Mouse (Mus musculus) thymus, adult 18-20 months (tissue): Measurements from ENCODE around the gene Gm20696.
A peak's percentile ranks its signal among the peaks of the same experiment; 100 is the strongest.

Experiments used
- DNase-seq, 2 experiments: peaks; one replicate each; pipeline ENCODE4 v3.0.0; 2022; ENCODE audit warnings: mixed read lengths in 2 of 2

The Gm20696 gene

DNA sequence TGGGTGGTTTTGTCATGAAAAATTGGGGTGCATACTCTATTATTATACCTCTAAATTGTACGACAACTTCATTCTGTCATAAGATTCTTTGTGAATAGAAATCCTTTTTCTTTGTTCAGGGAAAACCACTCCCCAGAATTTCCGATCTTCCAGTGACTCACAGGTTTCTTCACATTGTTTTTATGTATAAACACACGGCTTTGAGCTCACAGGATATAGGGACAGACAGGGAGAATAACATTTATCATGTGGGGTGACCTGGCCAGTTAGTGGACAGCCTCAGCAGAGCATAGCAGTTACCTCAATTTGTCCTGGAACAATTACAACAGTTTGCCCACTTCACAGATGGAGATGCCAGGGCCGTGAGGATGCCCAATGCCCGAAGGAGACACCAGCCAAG lies 109.6 kb downstream of the Gm20696 start:
- DNase-seq, result no peak

DNA sequence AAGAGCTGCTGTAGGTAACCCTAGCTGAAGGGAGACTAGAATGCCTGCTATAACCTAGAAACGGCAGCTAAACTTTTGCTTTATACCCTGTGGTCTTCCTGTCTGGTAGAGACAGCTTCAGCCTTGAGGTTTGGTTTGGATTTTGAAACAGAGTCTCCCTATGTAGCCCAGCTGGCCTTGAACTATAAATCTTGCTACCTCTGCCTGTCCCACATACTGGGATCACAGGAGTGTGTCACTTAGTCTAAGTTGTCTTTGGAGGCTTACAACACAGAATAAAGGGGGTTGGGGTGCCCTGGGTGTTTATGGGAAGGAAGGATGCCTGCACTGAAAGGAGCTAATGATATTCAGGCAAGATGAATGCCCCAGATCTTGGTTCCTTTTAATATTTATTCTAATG lies 113.8 kb downstream of the Gm20696 start:
- DNase-seq, result no peak

DNA sequence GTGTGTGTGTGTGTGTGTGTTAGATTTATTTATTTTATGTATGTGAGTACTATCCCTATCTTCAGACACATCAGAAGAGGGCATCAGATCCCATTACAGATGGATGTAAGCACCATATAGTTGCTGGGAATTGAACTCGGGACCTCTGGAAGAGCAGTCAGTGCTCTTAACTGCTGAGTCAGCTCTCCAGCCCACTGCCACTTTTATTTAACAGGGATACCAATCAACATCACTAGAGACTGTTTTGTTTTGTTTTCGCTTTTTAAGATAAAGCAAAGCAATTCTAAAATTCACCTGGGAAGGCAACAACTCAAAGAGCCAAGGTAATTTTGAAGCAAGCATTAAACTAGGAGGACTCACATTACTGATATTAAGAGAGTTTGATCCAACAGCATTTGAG lies 120.2 kb downstream of the Gm20696 start:
- DNase-seq, result no peak

DNA sequence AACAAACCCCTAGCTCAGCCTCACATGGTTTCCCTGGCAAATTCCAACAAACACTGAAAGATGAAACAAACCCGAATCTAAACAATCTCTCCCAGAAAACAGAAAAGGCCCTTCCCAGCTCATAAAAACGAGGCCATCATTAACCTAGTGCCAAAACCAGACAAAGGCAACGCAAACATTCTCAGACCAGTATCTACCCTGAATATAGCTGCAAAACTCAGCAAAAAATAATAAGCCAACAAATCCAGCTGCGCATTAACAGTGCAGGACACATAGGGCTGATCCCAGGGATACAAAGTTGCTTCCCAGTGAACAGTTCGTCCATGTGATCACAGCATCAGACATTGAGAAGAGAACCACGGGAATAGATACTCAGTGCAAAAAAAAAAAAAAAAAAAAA lies 121.2 kb downstream of the Gm20696 start:
- DNase-seq, result no peak

DNA sequence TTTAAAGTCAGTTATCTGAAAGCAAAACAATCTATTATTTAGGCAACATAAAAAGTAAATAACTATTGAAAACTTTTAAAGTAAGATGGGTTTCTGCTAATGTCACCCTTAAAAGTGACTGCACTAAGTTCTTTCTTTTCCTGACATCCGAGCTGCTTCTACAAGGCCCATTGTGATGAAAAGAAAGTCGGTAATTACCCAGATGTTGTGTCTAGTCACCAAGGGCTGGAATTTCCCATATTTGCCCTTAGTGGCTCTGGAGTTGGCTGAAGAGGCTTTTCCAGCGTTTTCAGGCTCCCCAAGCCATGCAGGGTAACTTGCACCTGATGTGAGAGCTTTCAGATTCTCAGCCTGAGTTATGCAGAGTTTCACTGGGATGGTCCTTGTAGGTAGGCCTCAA lies 125.5 kb downstream of the Gm20696 start:
- no peak for DNase-seq

- no peak for DNase-seq
Measured at GRCm38 (mm10) chr6:99540653-99541052, 125.9 kb downstream of the Gm20696 start.

- DNase-seq, result no peak
Measured at GRCm38 (mm10) chr6:99540146-99540545, 126.5 kb downstream of the Gm20696 start.

DNA sequence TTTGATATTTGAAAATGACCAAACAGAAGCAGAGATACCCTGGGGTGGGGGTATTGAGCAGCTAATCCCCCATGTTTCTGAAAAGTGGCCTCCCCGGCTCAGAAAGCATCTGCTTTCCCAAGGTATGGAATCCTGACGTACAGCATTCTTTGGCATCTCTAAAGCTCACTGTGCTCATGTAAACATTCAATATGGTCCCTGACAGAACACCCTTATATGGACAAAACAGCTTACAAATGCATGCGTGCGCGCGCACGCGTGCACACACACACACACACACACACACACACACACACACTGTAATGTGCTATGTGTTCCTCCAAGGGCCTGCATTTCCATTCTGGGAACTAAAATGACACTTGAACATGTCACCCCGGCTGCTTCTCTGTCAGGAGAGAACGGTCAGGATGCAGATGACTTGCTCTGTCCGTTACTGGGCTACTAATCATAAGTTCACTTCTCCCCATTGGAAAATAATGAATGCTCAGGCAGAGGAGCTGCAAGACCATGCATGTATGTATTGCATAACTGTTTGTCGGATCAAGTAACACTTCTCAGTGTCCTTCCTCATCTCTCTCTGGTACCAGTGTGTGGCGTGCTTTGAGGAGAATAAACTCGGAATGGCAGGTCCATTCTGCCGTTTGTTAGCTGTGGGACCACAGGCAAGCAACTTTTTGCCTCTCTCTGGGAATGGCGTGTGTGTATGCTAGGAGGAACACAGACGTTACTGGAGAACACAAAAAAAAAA lies 128.2 kb downstream of the Gm20696 start:
- DNase-seq, result no peak

GRCm38 (mm10) chr6:99534211-99534745 lies 132.3 kb downstream of the Gm20696 start:
- no peak for DNase-seq

DNA sequence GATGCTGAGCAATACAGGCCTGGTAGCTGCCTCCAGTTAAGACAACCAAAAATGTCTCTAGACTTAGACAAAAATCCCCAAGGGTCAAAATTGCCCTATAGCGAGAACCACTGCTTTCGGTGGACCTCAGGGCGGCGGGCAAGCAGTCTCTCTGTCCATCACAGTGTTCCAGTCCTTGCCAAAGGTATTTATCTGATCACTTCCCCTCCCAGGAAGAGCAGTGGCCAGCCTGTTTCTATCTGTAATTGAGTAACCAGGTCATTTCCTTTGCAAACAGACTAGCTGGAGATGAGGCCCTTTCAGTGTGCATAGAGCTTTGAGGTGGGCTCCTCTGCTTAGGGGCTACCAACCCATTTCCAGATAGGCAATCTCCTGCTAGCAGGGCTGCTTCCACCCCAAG lies 134.1 kb downstream of the Gm20696 start:
- DNase-seq, result no peak

DNA sequence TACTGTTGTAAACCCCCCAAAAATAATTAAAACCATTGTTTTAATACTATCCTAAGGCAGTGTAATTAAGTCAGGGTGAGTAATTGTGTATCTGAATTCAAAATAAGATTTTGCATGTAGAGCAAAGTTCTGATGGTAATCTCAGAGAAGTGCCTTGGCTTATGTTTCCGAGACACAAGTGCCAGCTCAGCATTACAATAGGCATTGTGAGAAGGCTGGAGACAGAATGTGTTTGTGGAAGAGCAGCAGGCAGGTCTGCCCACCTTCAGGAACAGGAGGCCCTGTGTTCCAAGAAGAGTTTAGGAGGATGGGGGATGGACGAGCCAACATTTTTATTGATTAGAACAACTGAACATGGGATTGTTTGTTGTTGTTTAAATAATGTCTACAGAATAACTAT lies 137.6 kb downstream of the Gm20696 start:
- DNase-seq, result no peak

- DNase-seq, result no peak
Measured at GRCm38 (mm10) chr6:99527457-99528105, 139.0 kb downstream of the Gm20696 start.

DNA sequence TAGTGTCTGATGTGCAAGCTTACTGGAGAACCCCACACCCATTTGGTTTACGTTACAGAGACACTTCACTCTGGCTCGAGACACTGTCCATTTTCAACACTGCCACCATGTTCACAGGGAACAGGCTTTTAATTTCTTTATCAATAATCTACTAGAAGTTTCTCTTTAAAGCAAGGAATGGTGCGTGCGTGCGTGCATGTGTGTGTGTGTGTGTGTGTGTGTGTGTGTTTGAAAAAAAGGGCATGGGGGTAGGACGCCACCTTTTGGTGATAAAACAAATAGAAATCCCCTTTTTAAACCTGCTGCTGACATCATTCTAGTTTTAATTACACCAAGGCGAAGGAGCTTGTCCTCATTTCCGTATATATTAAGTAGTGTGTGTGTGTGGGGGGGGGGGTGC lies 141.2 kb downstream of the Gm20696 start:
- no peak for DNase-seq

DNA sequence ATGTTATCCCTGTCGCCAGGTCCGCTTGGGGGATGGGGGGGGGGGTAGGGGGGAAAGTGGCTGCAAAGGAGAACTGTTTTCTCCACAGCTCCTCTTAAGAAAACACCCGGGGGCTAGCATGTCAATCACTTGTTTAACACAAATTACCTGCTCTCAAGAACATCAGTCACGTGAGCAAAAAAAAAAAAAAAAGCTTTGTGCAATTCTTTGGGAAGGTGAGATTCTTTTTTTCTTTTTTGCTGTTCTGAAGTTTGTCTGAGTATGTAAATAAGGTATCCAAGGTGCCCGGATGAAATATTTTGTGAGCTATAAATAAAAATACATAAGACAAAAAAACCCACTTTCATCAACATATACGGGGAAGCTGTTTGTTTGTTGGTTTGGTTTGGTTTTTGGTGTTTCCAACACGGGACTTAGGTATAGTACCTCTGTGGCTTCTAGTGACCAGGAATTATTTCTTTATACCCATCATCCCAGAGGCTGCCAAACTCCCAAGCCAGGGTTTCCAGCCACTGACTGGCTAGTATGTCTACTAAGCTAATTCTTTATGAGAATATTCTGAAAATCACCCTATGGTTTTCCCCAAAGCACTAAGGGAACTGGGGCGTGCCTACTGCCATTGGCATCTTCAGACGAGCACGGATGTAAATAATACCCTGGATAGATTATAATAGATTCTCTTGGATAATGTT lies 142.8 kb downstream of the Gm20696 start:
- no peak for DNase-seq

GRCm38 (mm10) chr6:99523109-99523632 lies 143.4 kb downstream of the Gm20696 start:
- peak; percentile 43 to 57 for DNase-seq

DNA sequence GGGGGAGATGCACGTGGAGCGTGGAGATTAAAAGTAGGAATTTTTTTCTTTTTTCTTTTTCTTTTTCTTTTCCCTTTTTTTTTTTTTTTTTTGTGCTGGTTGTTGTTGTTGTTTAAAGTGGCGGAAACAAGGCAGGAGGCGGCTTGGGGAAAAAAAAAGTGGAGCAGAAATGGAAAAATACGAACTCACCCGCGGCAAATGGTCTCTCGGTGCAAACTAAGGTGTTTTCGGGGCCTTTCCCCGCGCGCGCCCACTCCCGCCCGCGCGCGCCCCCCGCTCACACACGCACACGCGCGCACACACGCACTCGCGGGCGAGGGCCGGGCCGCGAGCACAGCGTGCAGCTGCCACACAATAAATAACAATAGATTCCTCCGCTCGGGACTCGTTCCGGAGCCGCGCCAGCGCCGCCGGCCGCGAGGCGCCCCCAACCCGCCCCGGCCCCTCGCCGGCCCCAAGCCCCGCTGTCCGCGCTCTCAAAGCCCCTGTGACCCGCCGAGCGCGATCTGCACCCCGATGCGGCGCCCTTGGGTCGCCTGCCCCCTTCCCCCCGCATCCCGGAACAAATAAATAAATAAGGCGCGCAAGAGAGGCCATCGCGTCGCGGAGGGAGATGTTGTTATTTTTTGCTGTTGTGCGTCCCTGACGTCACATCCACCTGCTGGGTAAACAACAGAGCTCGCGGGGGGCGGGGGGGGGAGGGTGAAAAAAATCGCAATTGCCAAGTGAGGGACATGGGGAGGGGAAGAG lies 144.1 kb downstream of the Gm20696 start, which contains the start of gene Foxp1:
Foxp1 (minus strand) TSS at position 363 of the 750 bp plus-strand sequence.
- peak; percentile 49 to 65 for DNase-seq

GRCm38 (mm10) chr6:99521641-99522358 lies 144.8 kb downstream of the Gm20696 start:
- peak; percentile 39 to 44 for DNase-seq

GRCm38 (mm10) chr6:99521038-99521640 lies 145.5 kb downstream of the Gm20696 start:
- peak; percentile 25 to 47 for DNase-seq

GRCm38 (mm10) chr6:99520676-99521037 lies 145.9 kb downstream of the Gm20696 start:
- peak in 1 of 2 experiments; percentile 28 for DNase-seq

GRCm38 (mm10) chr6:99519806-99520675 lies 146.6 kb downstream of the Gm20696 start:
- peak; percentile 27 to 31 for DNase-seq
